Mouse (Mus musculus) limb, embryonic 14.5 days (tissue): ENCODE data around the gene Golga2. TPM values are rescaled to one million over a fixed set of nuclear protein-coding genes. Genes with fewer than 3 reads are reported as not detected.

Experiments used
- ATAC-seq: fragments of 200-750 bp; cut with Nextera tagmentation; 2 replicates; pipeline ENCODE4 v1.8.0; 2017; ENCODE audit warnings: low read depth, moderate number of reproducible peaks, moderate TSS enrichment; ENCODE audit not compliant: low FRiP score
- DNase-seq: peaks from one replicate; pipeline ENCODE4 v3.0.0-alpha.2; 2015; ENCODE audit warnings: low spot score
- H3K27ac ChIP-seq: fragments of 300-500 bp; sonication (generic); replicated peaks from 2 replicates; pipeline ENCODE4 v1.5.1; 2014; ENCODE audit warnings: low read depth, mild to moderate bottlenecking, low read length, moderate library complexity, mixed read lengths
- H3K27me3 ChIP-seq: fragments of 300-500 bp; sonication (generic); 2 replicates; pipeline ENCODE4 v1.6.1; 2014; ENCODE audit warnings: low read length, mixed read lengths; ENCODE audit not compliant: control insufficient read depth, insufficient read depth
- H3K36me3 ChIP-seq: fragments of 300-500 bp; sonication (generic); 2 replicates; pipeline ENCODE4 v1.6.1; 2014; ENCODE audit warnings: mild to moderate bottlenecking, low read length, moderate library complexity, mixed read lengths; ENCODE audit not compliant: control insufficient read depth, insufficient read depth
- H3K4me1 ChIP-seq: fragments of 300-500 bp; sonication (generic); 2 replicates; pipeline ENCODE4 v1.6.1; 2014; ENCODE audit warnings: antibody characterized with exemption, low read length, mixed read lengths; ENCODE audit not compliant: control insufficient read depth, insufficient read depth
- H3K4me2 ChIP-seq: fragments of 300-500 bp; sonication (generic); replicated peaks from 2 replicates; pipeline ENCODE4 v1.6.1; 2014; ENCODE audit warnings: low read depth, mild to moderate bottlenecking, low read length, moderate library complexity; ENCODE audit not compliant: severe bottlenecking
- H3K4me3 ChIP-seq: fragments of 300-500 bp; sonication (generic); replicated peaks from 2 replicates; pipeline ENCODE4 v1.5.1; 2014; ENCODE audit warnings: low read length
- H3K9ac ChIP-seq: fragments of 300-500 bp; sonication (generic); 2 replicates; pipeline ENCODE4 v1.6.1; 2014; ENCODE audit warnings: mild to moderate bottlenecking, low read depth, low read length, moderate library complexity; ENCODE audit not compliant: severe bottlenecking
- H3K9me3 ChIP-seq: fragments of 300-500 bp; sonication (generic); 2 replicates; pipeline ENCODE4 v1.6.1; 2016; ENCODE audit warnings: low read length; ENCODE audit not compliant: control insufficient read depth
- POLR2A ChIP-seq: fragments of 200-500 bp; IDR thresholded peaks from 2 replicates; pipeline ENCODE4 v1.8.0; 2012; ENCODE audit warnings: inconsistent platforms, mild to moderate bottlenecking, moderate library complexity, borderline replicate concordance; ENCODE audit not compliant: insufficient read depth, insufficient read length; ENCODE audit errors: extremely low read depth
- WGBS: fragments of 180-500 bp; shearing (Covaris S2); extraction: QIAGEN DNeasy Blood & Tissue Kit; methylation state at CpG from one replicate; pipeline ENCODE4 v1.1.7; 2014; 5-methylcytosine and 5-hydroxymethylcytosine counted together
- polyA plus RNA-seq, 2 experiments: library from polyadenylated mRNA; depleted of rRNA in 1 of 2; stranded (reverse) in 1 of 2; unstranded in 1 of 2; fragments of >200 nt; fragmentation: Nextera tagmentation in 1 of 2; extraction: Ambion mirVana in 1 of 2; gene quantifications; 2 replicates each; pipeline versions ENCODE4 v1.2.1 to v1.2.3; 2012 to 2014

Gene Golga2
- polyA plus RNA-seq, 2 experiments: 32.4 to 63.1 TPM

DNA sequence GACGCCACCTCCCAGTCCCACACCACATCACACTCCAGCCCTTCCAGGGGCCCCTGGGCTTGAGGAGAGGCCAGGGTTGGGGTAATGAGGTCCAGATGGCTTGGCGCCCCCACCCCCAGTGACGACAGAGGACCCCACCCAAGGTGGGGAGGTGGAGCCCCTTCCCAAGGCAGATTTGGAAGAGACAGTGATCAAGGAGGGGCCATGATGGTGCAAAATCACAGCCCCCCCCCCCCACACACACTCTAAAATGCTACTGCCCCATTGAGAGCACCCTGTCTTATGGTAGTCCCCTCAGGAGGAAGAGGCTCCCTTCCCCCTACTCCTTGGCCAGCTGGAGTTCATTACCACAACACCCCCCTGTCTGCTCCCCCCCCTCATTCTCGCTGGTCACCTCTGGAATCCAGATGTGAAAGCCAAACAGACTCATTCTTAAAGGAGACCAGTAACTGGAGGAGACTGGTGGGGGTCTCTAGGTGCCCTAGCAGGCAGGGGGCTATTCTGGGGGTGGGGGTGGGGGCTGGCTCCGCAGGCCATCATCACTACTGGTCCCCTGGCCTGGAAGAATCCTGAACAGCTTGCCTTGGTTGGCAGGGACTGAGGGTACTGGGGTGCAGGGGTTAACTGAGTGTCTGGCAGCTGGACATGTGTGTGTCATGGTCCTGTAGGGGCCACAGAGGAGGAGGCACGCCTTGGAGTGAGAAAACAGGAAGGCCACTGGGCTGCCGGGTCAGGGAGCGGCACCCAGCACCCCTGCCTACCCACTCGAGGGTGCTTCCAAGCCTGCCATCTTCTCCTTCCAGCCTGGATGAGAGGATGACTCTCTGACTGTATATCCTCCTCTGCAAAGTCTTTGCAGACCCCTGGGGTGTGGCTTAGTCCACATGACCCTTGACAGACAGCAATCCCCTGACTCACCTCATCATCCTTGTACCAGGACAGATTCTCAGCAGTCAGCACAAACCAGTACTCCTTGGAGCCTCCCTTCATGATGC is 32.7 kb downstream of the Golga2 start:
- peak; percentile 35; the same call in 1 of the 2 replicates for TF ChIP-seq POLR2A
- H3K27ac ChIP-seq: peak overlapping the region; percentile 100
- H3K27me3 ChIP-seq: no peaks in the 10 kb centered on the region
- ATAC-seq (peak; percentile 54), DNase-seq (peak; percentile 88)
- H3K9ac ChIP-seq: peak overlapping the region; percentile 95; the same call in 1 of the 2 replicates
- peaks cover 53% of the 10 kb centered on the region for H3K4me1 ChIP-seq
- 11% methylated on average over 9 of the region's 9 CpGs for WGBS
- H3K9me3 ChIP-seq: no peaks in the 10 kb centered on the region
- peak overlapping the region; percentile 56 for H3K4me3 ChIP-seq
- peak overlapping the region; percentile 95 for H3K4me2 ChIP-seq
- peaks cover 31% of the 10 kb centered on the region for H3K36me3 ChIP-seq

DNA sequence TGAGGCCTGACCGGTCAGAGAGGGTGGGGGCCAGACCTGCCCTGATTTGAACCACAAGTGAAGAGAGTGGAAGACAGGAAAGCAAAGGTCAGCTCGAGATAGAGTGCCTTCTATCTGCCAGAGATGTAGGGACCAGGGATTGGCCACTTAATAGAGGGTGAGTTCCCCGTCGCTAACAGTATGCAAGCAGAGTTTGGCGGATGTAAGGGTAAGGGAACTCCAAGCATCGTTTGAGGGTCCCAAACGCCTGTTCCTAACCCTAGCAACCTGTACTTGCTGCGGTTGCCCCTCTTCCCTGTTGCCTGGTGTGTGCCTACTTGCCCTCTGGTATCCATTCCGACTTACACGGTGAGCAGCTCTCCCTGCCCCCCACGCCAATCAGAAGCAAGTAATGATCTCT is 33.5 kb downstream of the Golga2 start:
- WGBS: 46% methylated on average over 11 of the region's 11 CpGs
- TF ChIP-seq POLR2A: no peak
- DNase-seq (no peak), ATAC-seq (no peak)
- Histone ChIP-seq H3K4me1 (peaks cover 44% of the 10 kb centered on the region), H3K36me3 (peaks cover 34% of the 10 kb centered on the region), H3K9me3 (no peaks in the 10 kb centered on the region), H3K4me2 (no peak overlapping the region), H3K27ac (peak overlapping the region; percentile 100), H3K9ac (no peak overlapping the region), H3K27me3 (no peaks in the 10 kb centered on the region), H3K4me3 (no peak overlapping the region)

- no peak for ATAC-seq
- no peak for TF ChIP-seq POLR2A
- 61% methylated on average over 9 of the region's 9 CpGs for WGBS
- Histone ChIP-seq H3K4me2 (no peak overlapping the region), H3K4me1 (peaks cover 34% of the 10 kb centered on the region), H3K27ac (peak overlapping the region; percentile 27; the same call in 1 of the 2 replicates), H3K9me3 (no peaks in the 10 kb centered on the region), H3K9ac (no peak overlapping the region), H3K36me3 (peaks cover 42% of the 10 kb centered on the region), H3K27me3 (no peaks in the 10 kb centered on the region), H3K4me3 (no peak overlapping the region)
- no peak for DNase-seq
Observed at GRCm38 (mm10) chr2:32321591-32322298, 34.6 kb downstream of the Golga2 start.

DNA sequence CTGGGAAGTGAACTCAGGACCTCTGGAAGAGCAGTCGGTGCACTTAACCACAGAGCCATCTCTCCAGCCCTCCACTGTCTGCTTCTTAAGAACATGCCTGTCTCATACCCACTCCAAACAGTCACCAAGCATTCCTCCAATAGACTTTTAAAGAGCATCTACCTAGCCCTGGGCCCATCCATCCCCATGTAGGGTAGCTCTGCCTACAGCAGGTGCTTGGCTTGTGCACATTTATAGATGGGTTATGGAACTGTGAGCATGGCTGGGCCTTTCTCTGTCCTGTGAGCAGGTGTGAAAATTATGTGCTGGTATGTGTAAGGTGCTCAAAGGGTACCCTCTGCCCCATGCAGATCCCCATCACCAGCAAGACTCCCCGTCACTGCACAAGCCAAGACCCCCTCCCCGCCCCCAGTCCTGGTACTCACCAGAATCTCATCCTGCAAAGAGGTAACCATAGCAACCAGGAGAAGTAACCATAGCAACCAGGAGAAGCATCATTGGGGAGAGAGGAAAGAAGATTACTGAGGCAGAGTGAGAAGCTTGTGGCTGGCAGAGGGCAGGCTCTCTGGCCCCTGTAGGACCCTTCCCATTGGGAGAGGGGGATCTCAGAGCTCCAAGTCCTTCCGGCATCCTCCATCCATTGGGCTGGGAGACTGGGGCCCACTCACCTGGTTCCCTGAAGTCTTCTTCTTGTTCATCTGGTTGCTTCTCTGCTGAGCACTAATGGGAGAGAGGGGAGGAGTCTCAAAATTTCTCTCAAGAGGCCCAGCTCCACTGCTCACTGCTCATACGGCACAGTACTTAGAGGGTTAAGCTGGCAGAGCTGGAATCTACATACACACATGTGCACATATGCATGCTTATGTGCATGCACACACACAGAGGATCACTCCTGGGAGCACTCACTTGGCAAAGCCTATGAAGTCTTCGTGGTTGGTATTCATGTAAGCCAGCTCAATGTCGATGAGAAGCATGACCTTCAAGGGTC is 35.9 kb downstream of the Golga2 start:
- ATAC-seq: no peak
- 87% methylated on average over 7 of the region's 7 CpGs for WGBS
- DNase-seq: no peak
- H3K9me3 ChIP-seq: no peaks in the 10 kb centered on the region
- no peak overlapping the region for H3K27ac ChIP-seq
- no peak overlapping the region for H3K4me3 ChIP-seq
- TF ChIP-seq POLR2A: no peak
- peaks cover 30% of the 10 kb centered on the region for H3K4me1 ChIP-seq
- no peaks in the 10 kb centered on the region for H3K27me3 ChIP-seq
- peaks cover 48% of the 10 kb centered on the region for H3K36me3 ChIP-seq
- H3K9ac ChIP-seq: no peak overlapping the region
- H3K4me2 ChIP-seq: no peak overlapping the region
